Mouse (Mus musculus): ENCODE measurements around the gene Rnf11.
A peak's percentile ranks its signal among the peaks of the same experiment; 100 is the strongest.
"Not testable (repeated sequence)": the region's sequence is repeated elsewhere in the genome, so short reads cannot be mapped to it uniquely, and the experiment has no call there.

Rnf11 gene

GRCm38 (mm10) chr4:109410681-109411376 lies 73.7 kb downstream of the Rnf11 start:
- DNase-seq: no peak

GRCm38 (mm10) chr4:109407701-109408485 lies 76.6 kb downstream of the Rnf11 start:
- DNase-seq: peak; percentile 56

- DNase-seq: no peak
Measured at GRCm38 (mm10) chr4:109407176-109407520, 77.4 kb downstream of the Rnf11 start.

GRCm38 (mm10) chr4:109406486-109407175 lies 77.9 kb downstream of the Rnf11 start, which contains the start of gene Ttc39a:
Ttc39a (plus strand) TSS chr4:109406623.
- DNase-seq: peak; percentile 78

- peak; percentile 70 for DNase-seq
Measured at GRCm38 (mm10) chr4:109406054-109406485, 78.5 kb downstream of the Rnf11 start.

- DNase-seq: no peak
Measured at GRCm38 (mm10) chr4:109405415-109405814, 79.1 kb downstream of the Rnf11 start.

- DNase-seq: not testable (repeated sequence)
Measured at GRCm38 (mm10) chr4:109404908-109405307, 79.6 kb downstream of the Rnf11 start.

GRCm38 (mm10) chr4:109401176-109401689 lies 83.3 kb downstream of the Rnf11 start:
- no peak for DNase-seq
